Mouse (Mus musculus): ENCODE results near the gene Rcc2. TPM values are rescaled to one million over a fixed set of nuclear protein-coding genes. Genes with fewer than 3 reads are reported as not detected.

Gene Rcc2
- polyA plus RNA-seq (2012; rRNA removed): 40.6 and 49.6 TPM in 2 replicates

DNA sequence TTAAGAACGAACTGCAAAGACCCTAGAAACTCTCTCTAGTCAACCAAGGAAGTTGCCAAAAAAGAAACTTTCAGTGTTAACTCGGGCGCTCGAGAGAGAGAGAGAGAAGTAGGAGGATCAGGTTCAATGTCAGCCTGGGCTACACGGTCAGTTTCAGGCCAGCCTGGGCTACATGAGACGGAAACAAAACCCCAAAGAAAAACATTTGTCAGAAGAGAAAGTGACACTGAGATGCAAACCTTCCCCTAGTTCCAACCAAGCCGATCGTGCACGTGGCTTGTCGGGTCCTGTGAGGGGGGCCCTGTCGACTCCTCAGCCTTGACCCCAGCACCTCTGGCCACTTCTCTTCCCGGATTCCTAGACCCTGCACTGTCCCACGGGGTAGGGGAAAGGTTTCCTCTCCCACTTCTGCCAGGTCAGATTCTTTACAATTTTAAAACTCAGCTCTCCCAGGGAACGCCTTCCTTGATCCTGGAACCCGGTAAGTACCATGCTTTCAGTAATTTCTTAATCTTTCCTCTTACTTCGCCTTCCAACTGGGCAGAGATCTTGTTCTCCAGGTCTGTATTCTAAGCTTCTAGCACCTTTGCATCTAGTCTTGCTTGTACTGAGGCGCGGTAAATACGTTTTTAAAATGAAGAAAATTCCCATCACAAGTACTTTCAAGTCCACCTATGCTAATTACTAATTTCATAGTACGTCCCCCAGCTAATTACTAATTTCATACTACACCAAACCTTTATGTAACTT lies at the start of gene Rcc2:
TSS of gene Rcc2 (plus strand) at position 273 of the 750 bp plus-strand sequence.
- DNase-seq: no peak
- 7% methylated on average over 20 of the region's 20 CpGs for WGBS

DNA sequence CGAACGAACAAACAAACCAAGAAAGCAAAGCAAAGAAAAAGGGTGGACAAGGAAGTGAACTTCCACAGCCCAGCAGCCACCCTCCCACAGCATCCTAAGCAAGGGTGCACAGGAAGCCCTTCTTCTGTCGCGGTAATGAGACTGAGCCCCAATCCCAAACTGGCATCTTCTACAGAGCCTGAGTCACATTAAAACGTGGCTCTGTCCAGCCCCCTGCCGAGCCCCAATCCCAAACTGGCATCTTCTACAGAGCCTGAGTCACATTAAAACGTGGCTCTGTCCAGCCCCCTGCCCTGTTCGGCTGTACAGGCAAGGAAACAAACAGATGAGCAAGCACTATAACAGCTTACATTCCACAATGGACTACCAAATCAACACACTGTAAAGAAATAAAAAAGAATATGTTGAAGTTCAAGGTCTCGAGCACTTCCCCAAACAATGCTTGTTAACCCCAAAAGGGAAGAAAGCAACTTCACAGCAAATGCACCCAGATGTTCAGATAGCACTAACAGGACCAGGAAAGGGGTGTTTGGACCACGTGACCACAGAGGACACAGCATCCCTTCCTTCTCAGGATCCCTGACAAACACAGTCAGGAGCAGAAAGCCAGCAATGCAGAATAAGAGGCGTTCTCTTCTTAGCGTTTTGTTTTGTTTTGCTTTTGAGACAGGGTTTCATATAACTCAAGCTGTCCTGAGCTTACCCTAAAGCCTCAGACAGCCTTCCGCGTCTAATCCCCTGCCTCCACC lies 46.3 kb upstream of the Rcc2 start:
- Histone ChIP-seq H3K4me3 (replicated peaks; ENCODE audit: extremely low read depth, low read depth, low read length) (no peak overlapping the region), H3K4me1 (ENCODE audit: control insufficient read depth, insufficient read depth, low read length) (peaks cover 2% of the 10 kb centered on the region; the same call in 1 of the 2 replicates)
- no peak for DNase-seq
- TF ChIP-seq CTCF (IDR thresholded peaks at IDR 0.05; ENCODE audit: insufficient read depth, low read length) (no peak), POLR2A (IDR thresholded peaks at IDR 0.05; ENCODE audit: borderline replicate concordance, extremely low read depth, low read depth, low read length) (no peak)
- WGBS: 30% methylated on average over 14 of the region's 14 CpGs

More for the DNA sequence above, at the start of gene Rcc2:
- Histone ChIP-seq H3K4me1 (ENCODE audit: control insufficient read depth, insufficient read depth, low read length) (peaks cover 11% of the 10 kb centered on the region), H3K4me3 (replicated peaks; ENCODE audit: extremely low read depth, low read depth, low read length) (peak within 1 kb of the TSS; percentile 69)
- TF ChIP-seq CTCF (IDR thresholded peaks at IDR 0.05; ENCODE audit: insufficient read depth, low read length) (no peak), POLR2A (IDR thresholded peaks at IDR 0.05; ENCODE audit: borderline replicate concordance, extremely low read depth, low read depth, low read length) (no peak)

GRCm38 (mm10) chr4:140654798-140655197 lies 45.5 kb upstream of the Rcc2 start:
- H3K4me1 ChIP-seq (ENCODE audit: control insufficient read depth, insufficient read depth, low read length): peaks cover 2% of the 10 kb centered on the region; the same call in 1 of the 2 replicates
- H3K4me3 ChIP-seq (replicated peaks; ENCODE audit: extremely low read depth, low read depth, low read length): no peak overlapping the region
- 65% methylated on average over 8 of the region's 8 CpGs for WGBS
- no peak for DNase-seq
- TF ChIP-seq CTCF (IDR thresholded peaks at IDR 0.05; ENCODE audit: insufficient read depth, low read length): no peak
- TF ChIP-seq POLR2A (IDR thresholded peaks at IDR 0.05; ENCODE audit: borderline replicate concordance, extremely low read depth, low read depth, low read length): no peak

- WGBS: 74% methylated on average over 8 of the region's 8 CpGs
- no peak overlapping the region for H3K4me3 ChIP-seq (replicated peaks; ENCODE audit: extremely low read depth, low read depth, low read length)
- TF ChIP-seq POLR2A (IDR thresholded peaks at IDR 0.05; ENCODE audit: borderline replicate concordance, extremely low read depth, low read depth, low read length) (no peak), CTCF (IDR thresholded peaks at IDR 0.05; ENCODE audit: insufficient read depth, low read length) (no peak)
- peaks cover 2% of the 10 kb centered on the region; the same call in 1 of the 2 replicates for H3K4me1 ChIP-seq (ENCODE audit: control insufficient read depth, insufficient read depth, low read length)
- no peak for DNase-seq
Observed at GRCm38 (mm10) chr4:140656529-140656928, 43.8 kb upstream of the Rcc2 start.

DNA sequence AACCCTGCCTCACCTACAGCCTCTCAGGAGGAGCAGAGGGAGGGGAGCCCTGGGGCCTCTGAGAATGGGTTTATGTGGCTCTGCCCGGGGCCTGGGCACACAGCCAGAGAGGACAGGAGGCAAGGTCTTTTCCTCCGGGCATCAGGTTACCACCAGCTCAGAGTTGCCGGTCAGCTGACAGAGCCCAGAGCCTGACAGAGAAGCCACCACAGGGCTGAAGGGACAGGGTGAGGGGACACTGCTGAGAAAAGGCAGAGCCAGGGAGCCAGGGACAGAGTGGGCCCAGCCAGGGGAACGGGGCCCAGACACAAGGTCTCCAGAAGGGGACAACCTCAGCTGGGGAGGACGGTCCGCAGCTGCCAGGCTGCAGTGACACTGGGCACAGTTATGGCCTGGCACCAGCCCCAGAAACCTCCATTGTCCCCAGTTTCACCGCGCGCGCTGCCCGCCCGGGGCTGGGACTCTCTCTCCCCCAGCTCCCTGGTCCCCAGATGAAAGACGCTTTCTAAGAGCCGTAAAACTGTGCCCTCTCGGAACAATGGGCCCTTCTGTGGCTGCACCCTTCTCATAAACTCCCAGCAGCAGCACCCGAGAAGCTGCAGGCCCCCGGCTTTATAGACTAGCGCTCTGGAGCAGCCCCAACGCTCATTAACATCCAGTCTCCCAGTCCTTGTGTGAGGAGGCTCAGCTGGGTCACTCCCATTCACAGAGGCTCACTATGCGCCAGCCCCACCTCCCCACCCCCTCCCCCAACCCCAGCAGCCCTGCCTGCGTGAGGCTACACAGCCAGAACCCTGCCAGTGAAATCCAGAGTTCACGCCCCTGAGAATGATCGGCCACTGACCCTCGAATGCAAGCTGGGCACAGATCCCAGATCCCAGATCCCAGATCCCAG lies 42.4 kb upstream of the Rcc2 start:
- no peak overlapping the region for H3K4me3 ChIP-seq (replicated peaks; ENCODE audit: extremely low read depth, low read depth, low read length)
- no peak for TF ChIP-seq CTCF (IDR thresholded peaks at IDR 0.05; ENCODE audit: insufficient read depth, low read length)
- no peak for TF ChIP-seq POLR2A (IDR thresholded peaks at IDR 0.05; ENCODE audit: borderline replicate concordance, extremely low read depth, low read depth, low read length)
- H3K4me1 ChIP-seq (ENCODE audit: control insufficient read depth, insufficient read depth, low read length): peaks cover 14% of the 10 kb centered on the region
- WGBS: 14% methylated on average over 24 of the region's 24 CpGs
- peak; percentile 38 for DNase-seq

GRCm38 (mm10) chr4:140661406-140662022 lies 38.8 kb upstream of the Rcc2 start:
- TF ChIP-seq CTCF (IDR thresholded peaks at IDR 0.05; ENCODE audit: insufficient read depth, low read length) (no peak), POLR2A (IDR thresholded peaks at IDR 0.05; ENCODE audit: borderline replicate concordance, extremely low read depth, low read depth, low read length) (no peak)
- H3K4me3 ChIP-seq (replicated peaks; ENCODE audit: extremely low read depth, low read depth, low read length): no peak overlapping the region

GRCm38 (mm10) chr4:140662453-140662852 lies 37.9 kb upstream of the Rcc2 start:
- WGBS: 24% methylated on average over 7 of the region's 7 CpGs
- TF ChIP-seq CTCF (IDR thresholded peaks at IDR 0.05; ENCODE audit: insufficient read depth, low read length) (no peak), POLR2A (IDR thresholded peaks at IDR 0.05; ENCODE audit: borderline replicate concordance, extremely low read depth, low read depth, low read length) (no peak)
- Histone ChIP-seq H3K4me3 (replicated peaks; ENCODE audit: extremely low read depth, low read depth, low read length) (no peak overlapping the region), H3K4me1 (ENCODE audit: control insufficient read depth, insufficient read depth, low read length) (peaks cover 15% of the 10 kb centered on the region)
- DNase-seq: no peak

More at GRCm38 (mm10) chr4:140661406-140662022, 38.8 kb upstream of the Rcc2 start:
- DNase-seq: no peak
- 56% methylated on average over 18 of the region's 18 CpGs for WGBS
- peaks cover 15% of the 10 kb centered on the region for H3K4me1 ChIP-seq (ENCODE audit: control insufficient read depth, insufficient read depth, low read length)

DNA sequence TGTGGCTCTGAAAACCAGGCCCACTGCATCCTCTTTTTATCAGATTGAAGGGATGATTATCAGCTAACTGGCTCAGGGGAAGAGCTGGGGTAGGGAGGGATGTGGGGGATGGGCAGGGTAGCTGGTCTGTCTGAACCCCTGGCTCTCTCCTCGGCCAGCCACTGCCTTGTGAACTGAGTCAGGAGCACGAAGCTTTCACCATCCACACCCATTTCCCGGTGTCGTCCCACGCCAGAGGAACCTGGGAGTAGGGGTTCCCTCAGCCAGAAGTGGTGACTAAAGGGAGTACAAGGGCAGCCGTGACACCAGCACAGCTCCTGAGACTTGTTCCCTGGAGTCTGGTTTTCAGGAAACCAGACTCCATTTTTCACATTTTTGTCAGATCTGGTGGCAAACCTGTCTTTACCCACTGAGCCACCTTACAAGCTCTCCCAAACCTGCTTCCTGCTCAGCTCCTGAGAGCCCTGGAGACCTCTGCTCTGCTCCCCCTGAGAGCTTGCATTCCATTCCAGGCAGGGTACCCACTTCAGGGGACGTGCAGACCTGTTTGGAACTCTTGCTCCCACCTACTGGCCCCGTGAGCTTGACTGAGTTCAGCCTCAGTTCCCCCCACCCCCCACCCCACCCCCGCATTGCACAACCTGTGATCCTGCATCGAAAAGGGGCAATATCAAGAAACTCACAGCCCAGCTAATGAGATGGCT lies 37.3 kb upstream of the Rcc2 start:
- WGBS: 42% methylated on average over 10 of the region's 10 CpGs
- TF ChIP-seq CTCF (IDR thresholded peaks at IDR 0.05; ENCODE audit: insufficient read depth, low read length) (no peak), POLR2A (IDR thresholded peaks at IDR 0.05; ENCODE audit: borderline replicate concordance, extremely low read depth, low read depth, low read length) (no peak)
- Histone ChIP-seq H3K4me1 (ENCODE audit: control insufficient read depth, insufficient read depth, low read length) (peaks cover 12% of the 10 kb centered on the region), H3K4me3 (replicated peaks; ENCODE audit: extremely low read depth, low read depth, low read length) (no peak overlapping the region)
- DNase-seq: no peak
